Comparison of ENCODE assay signal across 25 mouse cellular contexts in genomic region chr2:31270470-31270869, GRCm38 (mm10). TPM values are rescaled to one million over a fixed set of nuclear protein-coding genes. Genes with fewer than 3 reads are reported as not detected.
DNase-seq lines count a peak whose midpoint lies in the region; ATAC-seq and TF ChIP-seq lines count a peak whose summit lies in the region.
"Had no signal": no experiment of that assay in that cellular context is flagged by ENCODE, and none has a peak within 500 bp of the region (broad histone marks: within the 10 kb centered on the region; RNA-seq: fewer than 3 reads in every experiment).

No protein-coding gene starts in this region.

- H3K4me1 ChIP-seq in CH12.LX (ENCODE audit: control insufficient read depth in 1 of 2, insufficient read depth in 2 of 2) (peaks cover 0 to 3% of the 10 kb centered on the region in 2 experiments; a peak in 1 of 4 replicates), G1E (ENCODE audit: insufficient read depth, low read depth, low read length) (0 out of 2 replicates have a peak, but pooled peaks cover 4% of the 10 kb centered on the region)
- H3K4me1 ChIP-seq in intestine, embryonic 16.5 days (ENCODE audit: control insufficient read depth, insufficient read depth, low read length) = peaks cover 4% of the 10 kb centered on the region; the same call in 1 of the 2 replicates

- no peaks in the 10 kb centered on the region for H3K36me3 ChIP-seq in CH12.LX (replicated peaks in 1 of 2; ENCODE audit: control insufficient read depth in 1 of 2, insufficient read depth in 1 of 2, low read length in 1 of 2)
- no peaks in the 10 kb centered on the region for H3K36me3 ChIP-seq in G1E (replicated peaks)
- H3K36me3 ChIP-seq in intestine, embryonic 16.5 days (ENCODE audit: control insufficient read depth, insufficient read depth, low read length) = no peaks in the 10 kb centered on the region

- intact Hi-C loops in gastrocnemius, postnatal 14 days (cut with DNase I; ENCODE audit: low total_unique reads) = no loop called here

- H3K27ac ChIP-seq in CH12.LX (ENCODE audit: insufficient read depth, low read depth) = no peak overlapping the region
- H3K27ac ChIP-seq in intestine, embryonic 16.5 days (ENCODE audit: low read length) = no peak overlapping the region
- H3K27ac ChIP-seq: forebrain, embryonic 10.5 days; forebrain, embryonic 13.5 days; heart, embryonic 15.5 days; hindbrain, embryonic 10.5 days; hindbrain, embryonic 13.5 days; intestine, embryonic 15.5 days had no signal

- no peak for TF ChIP-seq EP300 in CH12.LX (IDR thresholded peaks at IDR 0.05; ENCODE audit: low read length)

- in situ Hi-C loops in CH12.LX (cut with MboI; ENCODE audit: low pct_ligation_motif_present, low pct_unique_long_range_greater_than_20kb, low sequenced_read_pairs) = no loop called here

- H3K9ac ChIP-seq in CH12.LX (ENCODE audit: insufficient read depth, low read depth) = no peak overlapping the region
- no peak overlapping the region for H3K9ac ChIP-seq in intestine, embryonic 16.5 days (ENCODE audit: low read depth, low read length)
- H3K9ac ChIP-seq: forebrain, embryonic 13.5 days; heart, embryonic 12.5 days; heart, embryonic 15.5 days; hindbrain, embryonic 13.5 days; intestine, embryonic 15.5 days had no signal

- no peaks in the 10 kb centered on the region for H3K79me2 ChIP-seq in CH12.LX (replicated peaks; ENCODE audit: control insufficient read depth, extremely low read depth, insufficient read depth, poor library complexity, severe bottlenecking)

- TF ChIP-seq POLR2A in CH12.LX (IDR thresholded peaks at IDR 0.05; ENCODE audit: low read depth, low read length) = no peak

- TF ChIP-seq RAD21 in CH12.LX (IDR thresholded peaks at IDR 0.05; ENCODE audit: low read depth, low read length) = no peak

- DNase-seq in CH12.LX (ENCODE audit: extremely low read depth) (peak; percentile 17), G1E (ENCODE audit: low spot score) (peak; percentile 16), ZHBTc4 (ENCODE audit: low read depth, low spot score) (peak; percentile 56)
- no peak for DNase-seq in adrenal gland, postnatal 4 days (ENCODE audit: low spot score in 2 of 2)
- no peak for DNase-seq in cerebellum, adult 11-12 months
- no peak for DNase-seq in gastrocnemius, postnatal 14 days
- DNase-seq: adrenal gland, adult 2 months; adrenal gland, postnatal 14 days; cerebellum, adult 9-11 months; gastrocnemius, postnatal 10 days; heart, adult 18-20 months; heart, postnatal 10 days; heart, postnatal 36 days; kidney, adult 2 months had no signal

- no peak for ATAC-seq in G1E (ENCODE audit: extremely low read depth, insufficient number of reproducible peaks, low FRiP score, poor library complexity, severe bottlenecking)
- ATAC-seq in megakaryocyte progenitor cell, adult 5-6 weeks (replicated peaks; ENCODE audit: poor library complexity) = 0 out of 2 replicates have a peak, but pooled peaks have one; percentile 34
- no peak for ATAC-seq in intestine, embryonic 16.5 days
- ATAC-seq: forebrain, embryonic 13.5 days; forebrain, embryonic 16.5 days; hindbrain, embryonic 16.5 days; intestine, embryonic 15.5 days had no signal

- H3K4me2 ChIP-seq in CH12.LX (ENCODE audit: insufficient read depth, low read depth, poor library complexity, severe bottlenecking) = no peak overlapping the region
- H3K4me2 ChIP-seq in intestine, embryonic 16.5 days (ENCODE audit: low read depth, low read length) = no peak overlapping the region
- H3K4me2 ChIP-seq: forebrain, embryonic 13.5 days; heart, embryonic 12.5 days; heart, embryonic 15.5 days; hindbrain, embryonic 13.5 days; intestine, embryonic 15.5 days had no signal

- TF ChIP-seq CTCF in CH12.LX (conservative IDR thresholded peaks at IDR 0.05 in 1 of 2, IDR thresholded peaks at IDR 0.05 in 1 of 2; ENCODE audit: low read depth in 2 of 2, low read length in 2 of 2) (no peak), G1E (IDR thresholded peaks at IDR 0.05; ENCODE audit: low read depth, low read length) (no peak)

- dilution Hi-C loops in CH12.LX (cut with MboI; ENCODE audit: extremely low pct_ligation_motif_present, extremely low pct_unique_long_range_greater_than_20kb, low sequenced_read_pairs) = no loop called here

- H3K9me3 ChIP-seq in CH12.LX (replicated peaks; ENCODE audit: low read length) = peaks cover 7% of the 10 kb centered on the region
- H3K9me3 ChIP-seq in G1E (replicated peaks) = no peaks in the 10 kb centered on the region
- H3K9me3 ChIP-seq in intestine, embryonic 16.5 days (ENCODE audit: control insufficient read depth, low read length) = no peaks in the 10 kb centered on the region
- H3K9me3 ChIP-seq: forebrain, embryonic 10.5 days; forebrain, embryonic 13.5 days; heart, embryonic 12.5 days; heart, embryonic 15.5 days; hindbrain, embryonic 10.5 days; hindbrain, embryonic 13.5 days; intestine, embryonic 15.5 days had no signal

- H3K4me3 ChIP-seq in CH12.LX (replicated peaks in 1 of 3; ENCODE audit: low read depth in 2 of 3, low read length in 2 of 3, poor library complexity in 1 of 3) = no peak overlapping the region
- no peak overlapping the region for H3K4me3 ChIP-seq in G1E (ENCODE audit: low read depth, low read length)
- H3K4me3 ChIP-seq in intestine, embryonic 16.5 days (ENCODE audit: low read length) = no peak overlapping the region
- H3K4me3 ChIP-seq: forebrain, embryonic 10.5 days; forebrain, embryonic 13.5 days; heart, embryonic 12.5 days; heart, embryonic 15.5 days; hindbrain, embryonic 10.5 days; hindbrain, embryonic 13.5 days; intestine, embryonic 15.5 days had no signal

- 90% methylated on average over 8 of the region's 8 CpGs for WGBS in intestine, embryonic 16.5 days

- H3K27me3 ChIP-seq in CH12.LX (replicated peaks) = peaks cover 83% of the 10 kb centered on the region
- peaks cover 17% of the 10 kb centered on the region for H3K27me3 ChIP-seq in G1E (ENCODE audit: insufficient read depth, low read length)
- no peaks in the 10 kb centered on the region for H3K27me3 ChIP-seq in intestine, embryonic 16.5 days (replicated peaks; ENCODE audit: control insufficient read depth, insufficient read depth, low read length)
- H3K27me3 ChIP-seq: forebrain, embryonic 13.5 days; heart, embryonic 12.5 days; heart, embryonic 15.5 days; hindbrain, embryonic 13.5 days; intestine, embryonic 15.5 days had no signal

TF ChIP-seq in CH12.LX, 34 proteins besides CTCF, POLR2A, EP300 and RAD21:
- TF ChIP-seq MAX (IDR thresholded peaks at IDR 0.05; ENCODE audit: low read length) (no peak), JUND (conservative IDR thresholded peaks at IDR 0.05; ENCODE audit: low read depth, low read length) (no peak), ZNF384 (IDR thresholded peaks at IDR 0.05; ENCODE audit: low read depth, low read length) (no peak), TBP (conservative IDR thresholded peaks at IDR 0.05; ENCODE audit: low read depth, low read length) (no peak), IRF4 (IDR thresholded peaks at IDR 0.05; ENCODE audit: low read depth, low read length) (no peak), RCOR1 (conservative IDR thresholded peaks at IDR 0.05; ENCODE audit: low read depth, low read length) (no peak), ZMIZ1 (IDR thresholded peaks at IDR 0.05; ENCODE audit: low read depth, low read length) (no peak), SMC3 (IDR thresholded peaks at IDR 0.05; ENCODE audit: low read depth, low read length) (no peak), TCF12 (IDR thresholded peaks at IDR 0.05; ENCODE audit: low read depth, low read length) (no peak), ZKSCAN1 (IDR thresholded peaks at IDR 0.05; ENCODE audit: borderline replicate concordance, low read depth, low read length) (no peak), USF1 (IDR thresholded peaks at IDR 0.05; ENCODE audit: low read depth, low read length) (no peak), MEF2A (IDR thresholded peaks at IDR 0.05; ENCODE audit: borderline replicate concordance, low read depth, low read length) (no peak), GABPA (IDR thresholded peaks at IDR 0.05; ENCODE audit: insufficient replicate concordance, low read depth, low read length) (no peak), SIN3A (IDR thresholded peaks at IDR 0.05; ENCODE audit: low read length) (no peak), USF2 (conservative IDR thresholded peaks at IDR 0.05; ENCODE audit: low read depth, low read length) (no peak), KAT2A (IDR thresholded peaks at IDR 0.05; ENCODE audit: insufficient replicate concordance, low read length) (no peak), ELF1 (IDR thresholded peaks at IDR 0.05; ENCODE audit: low read depth, low read length) (no peak), NELFE (IDR thresholded peaks at IDR 0.05; ENCODE audit: low read depth, low read length) (no peak)

RNA-seq across cellular contexts. Expression of gene Ncs1, which starts 24.8 kb away (rescaled TPM):
- total RNA-seq in CH12.LX (2012; rRNA removed) = 0.04 TPM in 1 of 2 replicates, not detected in the other
- not detected in 2 replicates for total RNA-seq in CH12.LX (2014; rRNA removed)
- polyA plus RNA-seq in CH12.LX (2012; ENCODE audit: insufficient read length, low read depth) = not detected in 2 replicates
- not detected in 2 replicates for total RNA-seq in G1E (2014; fragmentation: Nextera tagmentation)
- 0.05 TPM in 1 of 2 replicates, not detected in the other for total RNA-seq in G1E (2017)
- polyA plus RNA-seq in G1E (2012) = not detected in 2 replicates
- total RNA-seq in megakaryocyte progenitor cell, adult 5-6 weeks (2015) = 1.2 and 2.3 TPM in 2 replicates
- 1.7 TPM in 2 replicates for total RNA-seq in megakaryocyte progenitor cell, adult 5-6 weeks (2017)
- 10 to 100 TPM in 1 of 2 experiments, 1 to 10 TPM in 1; 8.0 to 15.4 TPM for total RNA-seq in adrenal gland, postnatal 4 days (2021)
- total RNA-seq in gastrocnemius, postnatal 14 days (2021) = 10 to 100 TPM in 1 of 2 experiments, 1 to 10 TPM in 1; 6.1 to 12.0 TPM
- polyA plus RNA-seq in intestine, embryonic 16.5 days (2015; fragmentation: Nextera tagmentation; extraction: Ambion mirVana) = 18.3 and 18.7 TPM in 2 replicates

RNA-seq across cellular contexts. Expression of gene Hmcn2, which starts 43.7 kb away (rescaled TPM):
- total RNA-seq in CH12.LX (2012; rRNA removed) (1.4 and 2.1 TPM in 2 replicates), CH12.LX (2014; rRNA removed) (1.0 and 1.9 TPM in 2 replicates), G1E (2014; fragmentation: Nextera tagmentation) (not detected in 2 replicates), G1E (2017) (0.06 and 0.16 TPM in 2 replicates)
- polyA plus RNA-seq in CH12.LX (2012; ENCODE audit: insufficient read length, low read depth) (4.3 and 5.7 TPM in 2 replicates), G1E (2012) (0.03 TPM in 1 of 2 replicates, not detected in the other)
- not detected in 2 replicates for total RNA-seq in megakaryocyte progenitor cell, adult 5-6 weeks (2015)
- 0.21 TPM in 1 of 2 replicates, not detected in the other for total RNA-seq in megakaryocyte progenitor cell, adult 5-6 weeks (2017)
- 1 to 10 TPM; 2.7 TPM for total RNA-seq in adrenal gland, postnatal 4 days (2021)
- total RNA-seq in gastrocnemius, postnatal 14 days (2021) = 10 to 100 TPM; 44.0 to 45.2 TPM
- 4.1 and 4.7 TPM in 2 replicates for polyA plus RNA-seq in intestine, embryonic 16.5 days (2015; fragmentation: Nextera tagmentation; extraction: Ambion mirVana)
- polyA plus RNA-seq: forebrain, embryonic 10.5 days; hindbrain, embryonic 10.5 days had no signal

Comparison
In these comparisons a context has a peak if more than half of its experiments do, and no peak if none do; other contexts are left out.
1. DNase-seq: peak in CH12.LX (single experiment), G1E (single experiment) and ZHBTc4 (single experiment); none in adrenal gland, postnatal 4 days (0 of 2), cerebellum, adult 11-12 months (single experiment) and gastrocnemius, postnatal 14 days (single experiment).
2. RNA of gene Hmcn2, which starts 43.7 kb away (total RNA-seq): 44.0 to 45.2 TPM in gastrocnemius, postnatal 14 days; 2.7 TPM in adrenal gland, postnatal 4 days, 1.0 to 2.1 TPM in CH12.LX, 0.21 TPM in megakaryocyte progenitor cell, adult 5-6 weeks and 0.06 to 0.16 TPM in G1E; every median in the first group is over 10 times any median in the second.